Mouse (Mus musculus): ENCODE data around the gene Dmbt1.
"Not testable (repeated sequence)": the region's sequence is repeated elsewhere in the genome, so short reads cannot be mapped to it uniquely, and the experiment has no call there.

- not testable (repeated sequence) for TF ChIP-seq CTCF (IDR thresholded peaks at IDR 0.05; ENCODE audit: low read depth, low read length); POLR2A (IDR thresholded peaks at IDR 0.05; ENCODE audit: borderline replicate concordance, low read depth, low read length)
Observed at GRCm38 (mm10) chr7:131074098-131074497, 42.2 kb downstream of the Dmbt1 start.

All from bone marrow macrophage, adult 2 months (primary cell).